Mouse (Mus musculus) intestine, embryonic 14.5 days (tissue): Measurements from ENCODE around the gene Manf. TPM values are rescaled to one million over a fixed set of nuclear protein-coding genes. Genes with fewer than 3 reads are reported as not detected.

Experiments
- ATAC-seq: fragments of 200-750 bp; cut with Nextera tagmentation; replicated peaks from 2 replicates; pipeline ENCODE4 v1.8.0; 2017; ENCODE audit warnings: low read depth, moderate number of reproducible peaks, moderate TSS enrichment, moderate library complexity; ENCODE audit not compliant: low FRiP score, low TSS enrichment
- DNase-seq: peaks from one replicate; pipeline ENCODE4 v3.0.0-alpha.2; 2018; ENCODE audit warnings: low spot score
- H3K27ac ChIP-seq: fragments of 300-500 bp; sonication (generic); 2 replicates; pipeline ENCODE4 v1.5.1; 2014; ENCODE audit warnings: low read depth, mild to moderate bottlenecking, control low read depth
- H3K27me3 ChIP-seq: fragments of 300-500 bp; sonication (generic); replicated peaks from 2 replicates; pipeline ENCODE4 v1.6.1; 2014; ENCODE audit warnings: low read length, control low read depth; ENCODE audit not compliant: control insufficient read depth, insufficient read depth
- H3K36me3 ChIP-seq: fragments of 300-500 bp; sonication (generic); 2 replicates; pipeline ENCODE4 v1.6.1; 2014; ENCODE audit warnings: low read length, control low read depth; ENCODE audit not compliant: control insufficient read depth, insufficient read depth
- H3K4me1 ChIP-seq: fragments of 300-500 bp; sonication (generic); replicated peaks from 2 replicates; pipeline ENCODE4 v1.6.1; 2014; ENCODE audit warnings: low read length, control low read depth, mixed read lengths; ENCODE audit not compliant: control insufficient read depth, insufficient read depth
- H3K4me2 ChIP-seq: fragments of 300-500 bp; sonication (generic); 2 replicates; pipeline ENCODE4 v1.6.1; 2014; ENCODE audit warnings: low read length
- H3K4me3 ChIP-seq: fragments of 300-500 bp; sonication (generic); 2 replicates; pipeline ENCODE4 v1.5.1; 2014; ENCODE audit warnings: low read depth, low read length, control low read depth, mixed read lengths
- H3K9ac ChIP-seq: fragments of 300-500 bp; sonication (generic); 2 replicates; pipeline ENCODE4 v1.6.1; 2014; ENCODE audit warnings: mild to moderate bottlenecking, low read length
- H3K9me3 ChIP-seq: fragments of 300-500 bp; sonication (generic); 2 replicates; pipeline ENCODE4 v1.6.1; 2016; ENCODE audit warnings: low read length, control low read depth; ENCODE audit not compliant: control insufficient read depth
- WGBS: fragments of 180-500 bp; shearing (Covaris S2); extraction: QIAGEN DNeasy Blood & Tissue Kit; methylation state at CpG from one replicate; pipeline ENCODE4 v1.1.7; 2014; 5-methylcytosine and 5-hydroxymethylcytosine counted together
- polyA plus RNA-seq: library from polyadenylated mRNA; unstranded; fragments of >200 nt; fragmentation: Nextera tagmentation; extraction: Ambion mirVana; gene quantifications from 2 replicates; pipeline ENCODE4 v1.2.1, GENCODE M21; 2014

The Manf gene
- polyA plus RNA-seq, 1 experiment from 2014 or later, result 260 TPM

DNA sequence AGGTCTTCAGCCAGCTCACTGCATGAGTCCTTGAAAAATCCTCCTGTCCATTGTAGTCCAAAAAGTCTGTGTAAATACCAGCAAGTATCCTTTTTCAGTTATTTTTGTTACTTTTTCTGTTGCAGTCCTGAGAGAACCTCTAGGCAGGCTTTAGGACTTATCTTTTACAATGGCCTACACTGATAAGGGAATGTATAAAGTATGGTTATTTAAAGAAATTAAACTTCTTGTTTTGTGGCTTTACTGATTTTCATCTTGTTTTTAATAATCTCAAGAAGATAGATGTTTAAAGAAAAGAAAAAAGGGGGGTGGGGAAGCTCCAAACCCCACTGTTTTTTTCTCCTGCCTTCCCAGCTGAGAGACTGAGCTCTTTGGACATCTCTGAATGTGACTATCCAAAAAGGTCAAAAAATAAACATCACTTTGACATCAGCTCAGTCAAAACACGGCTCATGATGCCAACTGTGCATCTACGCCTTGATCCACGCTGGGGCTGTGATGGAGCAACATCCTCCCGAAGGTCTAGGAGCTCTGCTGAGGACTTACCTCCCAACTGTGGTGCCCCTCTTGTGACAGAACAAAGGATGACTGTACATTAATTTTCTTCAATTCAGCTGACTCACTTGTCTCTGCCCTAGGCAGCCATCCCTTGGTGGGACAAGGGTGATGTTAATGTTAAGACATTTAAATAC, 11.5 kb upstream of the Manf start:
- WGBS, result 72% methylated on average over 4 of the region's 4 CpGs

DNA sequence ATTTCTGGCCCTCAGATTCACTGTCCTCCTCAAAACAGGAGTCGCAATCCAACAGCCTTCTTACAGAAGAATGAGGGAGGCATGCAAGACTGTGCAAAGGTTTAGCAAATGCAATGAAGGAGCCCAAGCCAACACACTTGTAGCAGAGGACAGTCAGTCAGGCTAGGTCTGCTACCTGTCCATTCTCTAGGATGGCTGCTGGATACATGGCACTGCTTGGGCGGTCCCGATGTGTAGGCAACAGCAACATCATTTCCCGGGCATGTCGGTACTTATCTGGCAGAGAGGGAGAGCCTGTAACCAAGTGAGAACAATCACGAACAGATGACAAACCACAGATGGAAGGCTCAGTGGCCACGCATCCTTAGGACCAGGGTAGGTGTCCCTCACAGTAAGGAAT, 9.8 kb upstream of the Manf start:
- ATAC-seq, result no peak
- Histone ChIP-seq H3K4me1 (no peaks in the 10 kb centered on the region), H3K27ac (no peak overlapping the region), H3K27me3 (no peaks in the 10 kb centered on the region), H3K9me3 (no peaks in the 10 kb centered on the region), H3K36me3 (no peaks in the 10 kb centered on the region), H3K9ac (no peak overlapping the region), H3K4me3 (no peak overlapping the region), H3K4me2 (no peak overlapping the region)
- 87% methylated on average over 7 of the region's 7 CpGs for WGBS
- DNase-seq, result no peak

More for the DNA sequence above, 11.5 kb upstream of the Manf start:
- H3K27ac ChIP-seq, result no peak overlapping the region
- H3K4me1 ChIP-seq, result no peaks in the 10 kb centered on the region
- ATAC-seq, result no peak
- DNase-seq, result no peak
- H3K9me3 ChIP-seq, result no peaks in the 10 kb centered on the region
- no peak overlapping the region for H3K9ac ChIP-seq
- no peak overlapping the region for H3K4me2 ChIP-seq
- no peaks in the 10 kb centered on the region for H3K36me3 ChIP-seq
- no peaks in the 10 kb centered on the region for H3K27me3 ChIP-seq
- no peak overlapping the region for H3K4me3 ChIP-seq

DNA sequence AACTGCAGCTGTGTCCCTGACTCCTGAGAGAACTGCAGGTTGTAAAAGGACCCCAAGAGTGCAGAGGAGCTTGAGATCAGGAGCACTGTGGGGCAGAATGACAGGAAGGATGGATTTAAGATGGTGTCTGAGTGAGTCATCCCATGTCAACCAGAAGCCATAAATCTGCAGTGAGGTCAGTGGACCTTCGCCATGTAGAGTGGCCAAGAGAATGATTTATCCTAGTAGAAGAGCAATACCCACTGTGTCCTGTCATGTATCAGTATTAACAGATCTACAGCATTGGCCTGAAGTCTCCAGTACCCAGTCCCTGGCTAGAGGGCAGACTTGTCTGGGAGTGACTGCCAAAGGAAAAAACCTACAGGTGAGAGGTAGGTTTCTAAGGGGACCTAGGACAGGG, 7.1 kb upstream of the Manf start:
- DNase-seq, result no peak
- ATAC-seq, result no peak
- H3K27ac ChIP-seq, result no peak overlapping the region
- no peak overlapping the region for H3K4me2 ChIP-seq
- H3K36me3 ChIP-seq, result no peaks in the 10 kb centered on the region
- H3K4me1 ChIP-seq, result no peaks in the 10 kb centered on the region
- H3K9ac ChIP-seq, result no peak overlapping the region
- H3K9me3 ChIP-seq, result no peaks in the 10 kb centered on the region
- no peak overlapping the region for H3K4me3 ChIP-seq
- 64% methylated on average over 1 of the region's 1 CpGs for WGBS
- no peaks in the 10 kb centered on the region for H3K27me3 ChIP-seq

DNA sequence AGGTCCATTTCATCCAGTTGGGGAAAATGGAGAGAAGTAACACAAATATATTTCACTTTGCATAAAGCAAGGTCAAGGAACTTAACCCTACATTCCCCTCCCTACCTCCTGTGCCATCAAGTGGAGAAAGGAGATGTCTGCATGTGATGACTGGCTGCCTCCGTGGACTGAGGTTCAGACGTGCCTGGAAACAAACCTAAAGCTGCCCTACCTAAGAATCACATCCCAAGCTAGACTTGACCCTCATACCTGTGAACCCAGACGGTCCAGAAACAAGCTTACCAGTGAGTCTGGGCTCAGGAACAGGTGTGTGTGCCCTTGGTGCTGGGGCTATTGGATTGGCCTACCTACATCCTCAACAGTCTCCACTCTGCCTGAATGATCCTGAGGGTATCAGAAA, 1.5 kb upstream of the Manf start:
- H3K4me3 ChIP-seq, result no peak overlapping the region
- no peaks in the 10 kb centered on the region for H3K27me3 ChIP-seq
- peaks cover 23% of the 10 kb centered on the region for H3K36me3 ChIP-seq
- no peaks in the 10 kb centered on the region for H3K9me3 ChIP-seq
- 65% methylated on average over 3 of the region's 3 CpGs for WGBS
- no peak for ATAC-seq
- no peak for DNase-seq
- H3K4me2 ChIP-seq, result 0 out of 2 replicates have a peak overlapping the region, but pooled peaks have one; percentile 52
- H3K4me1 ChIP-seq, result peaks cover 14% of the 10 kb centered on the region
- no peak overlapping the region for H3K27ac ChIP-seq
- H3K9ac ChIP-seq, result no peak overlapping the region

DNA sequence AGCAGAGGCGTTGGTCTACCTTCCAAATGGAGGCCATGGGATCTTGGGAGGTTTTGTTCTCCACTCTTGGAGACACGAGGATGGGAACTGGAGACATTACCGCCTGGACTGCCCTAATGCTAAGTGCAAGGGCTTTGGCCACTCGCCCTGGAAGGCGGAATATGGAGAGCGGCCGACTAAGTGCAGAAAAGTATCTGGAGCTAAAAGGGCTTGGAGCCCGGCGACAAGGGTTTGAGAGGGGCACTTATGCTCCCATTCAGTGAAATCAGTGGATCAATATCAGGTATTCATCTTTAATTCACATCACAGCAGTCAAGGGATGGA, 735 bp upstream of the Manf start:
- ATAC-seq, result no peak
- 0% methylated on average over 9 of the region's 9 CpGs for WGBS

DNA sequence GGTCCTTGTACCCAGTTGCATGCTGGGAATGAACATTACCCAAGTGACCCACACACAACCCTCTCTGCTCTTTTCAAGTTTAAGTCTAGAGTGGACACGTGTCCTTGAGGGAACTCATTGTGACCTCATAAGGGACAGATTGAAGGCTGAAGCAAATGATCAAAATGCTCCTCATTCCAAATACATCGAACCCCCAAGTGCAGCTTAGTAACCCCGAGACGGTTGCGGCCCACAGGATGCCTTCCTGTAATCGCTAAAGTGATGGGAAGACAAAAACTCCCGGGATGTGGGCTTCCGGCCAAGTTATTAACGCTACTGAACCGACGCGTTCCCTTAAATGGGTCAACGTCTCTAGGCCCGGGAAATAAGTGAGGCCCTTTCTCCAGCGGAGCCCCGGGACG, 438 bp downstream of the Manf start:
- DNase-seq, result no peak
- peak overlapping the region; percentile 66 for H3K4me2 ChIP-seq
- WGBS, result 0% methylated on average over 17 of the region's 17 CpGs
- H3K9me3 ChIP-seq, result no peaks in the 10 kb centered on the region
- H3K4me3 ChIP-seq, result peak overlapping the region; percentile 72
- H3K27me3 ChIP-seq, result no peaks in the 10 kb centered on the region
- ATAC-seq, result no peak
- H3K4me1 ChIP-seq, result peaks cover 14% of the 10 kb centered on the region
- peak overlapping the region; percentile 81 for H3K27ac ChIP-seq
- peak overlapping the region; percentile 83 for H3K9ac ChIP-seq
- peaks cover 28% of the 10 kb centered on the region for H3K36me3 ChIP-seq

More for the DNA sequence above, 735 bp upstream of the Manf start:
- no peak for DNase-seq
- H3K4me2 ChIP-seq, result peak overlapping the region; percentile 52
- H3K9ac ChIP-seq, result peak overlapping the region; percentile 83
- no peaks in the 10 kb centered on the region for H3K9me3 ChIP-seq
- H3K27ac ChIP-seq, result peak overlapping the region; percentile 96
- H3K4me1 ChIP-seq, result peaks cover 14% of the 10 kb centered on the region
- peak overlapping the region; percentile 72 for H3K4me3 ChIP-seq
- H3K36me3 ChIP-seq, result peaks cover 28% of the 10 kb centered on the region
- H3K27me3 ChIP-seq, result no peaks in the 10 kb centered on the region

DNA sequence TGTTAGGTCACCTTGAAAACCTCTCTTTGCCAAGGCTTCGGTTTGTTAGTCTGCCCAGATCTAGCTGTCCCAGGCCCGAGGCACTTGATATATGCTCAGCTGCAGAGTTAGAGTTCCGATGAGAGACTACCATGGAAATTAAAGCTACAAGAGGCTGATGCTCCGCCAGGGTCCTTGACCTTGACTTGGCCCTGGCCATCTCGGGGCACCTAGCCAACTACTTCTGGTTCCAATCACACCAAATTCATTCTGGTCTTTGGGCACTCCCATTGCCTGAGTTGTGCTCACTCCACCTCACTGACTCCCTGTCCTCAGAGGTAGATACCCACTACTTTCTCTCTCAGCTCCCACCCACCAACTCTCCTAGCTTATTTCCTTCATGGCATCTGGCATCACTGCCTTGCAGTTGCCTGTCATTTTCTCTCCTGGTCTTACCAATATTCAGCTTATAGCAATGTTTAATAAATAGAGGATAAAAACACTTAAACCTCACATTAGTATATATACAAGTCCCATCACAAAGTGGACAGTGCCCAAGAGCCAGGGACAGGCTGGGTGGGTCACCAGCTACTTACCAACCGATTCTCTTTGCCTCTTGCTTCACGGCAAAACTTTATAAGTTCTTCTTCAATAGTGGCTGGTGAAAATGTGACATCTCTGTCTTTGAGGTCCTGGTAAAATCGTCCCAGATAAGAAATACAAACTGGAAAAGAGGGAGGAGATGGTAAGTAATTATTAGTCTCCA, 1.1 kb downstream of the Manf start:
- H3K4me2 ChIP-seq, result peak overlapping the region; percentile 66
- peak overlapping the region; percentile 83 for H3K9ac ChIP-seq
- H3K4me3 ChIP-seq, result peak overlapping the region; percentile 72
- H3K9me3 ChIP-seq, result no peaks in the 10 kb centered on the region
- 69% methylated on average over 8 of the region's 8 CpGs for WGBS
- peaks cover 28% of the 10 kb centered on the region for H3K36me3 ChIP-seq
- no peak for ATAC-seq
- no peaks in the 10 kb centered on the region for H3K27me3 ChIP-seq
- no peak for DNase-seq
- H3K27ac ChIP-seq, result peak overlapping the region; percentile 81; the same call in 1 of the 2 replicates
- peaks cover 15% of the 10 kb centered on the region for H3K4me1 ChIP-seq

DNA sequence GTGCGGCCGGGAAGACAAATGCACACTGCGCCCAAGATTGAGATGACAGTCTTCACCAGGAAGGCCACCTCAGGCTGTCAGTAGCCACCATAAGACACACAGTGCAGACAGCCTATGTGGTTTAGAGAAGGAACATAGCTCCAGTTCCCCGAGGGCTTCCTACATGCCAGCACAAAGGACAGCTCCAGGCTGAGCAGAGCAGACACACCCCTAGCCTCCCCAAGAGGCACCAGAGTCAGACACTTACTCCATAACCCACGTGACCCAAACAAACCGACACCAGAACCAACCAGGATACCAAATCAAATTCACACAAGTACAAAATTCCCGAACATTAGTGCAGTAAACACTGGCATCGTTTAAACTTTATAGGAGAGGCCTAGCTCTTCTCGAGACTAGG, 2.5 kb downstream of the Manf start:
- WGBS, result 81% methylated on average over 9 of the region's 9 CpGs
- H3K4me3 ChIP-seq, result no peak overlapping the region

DNA sequence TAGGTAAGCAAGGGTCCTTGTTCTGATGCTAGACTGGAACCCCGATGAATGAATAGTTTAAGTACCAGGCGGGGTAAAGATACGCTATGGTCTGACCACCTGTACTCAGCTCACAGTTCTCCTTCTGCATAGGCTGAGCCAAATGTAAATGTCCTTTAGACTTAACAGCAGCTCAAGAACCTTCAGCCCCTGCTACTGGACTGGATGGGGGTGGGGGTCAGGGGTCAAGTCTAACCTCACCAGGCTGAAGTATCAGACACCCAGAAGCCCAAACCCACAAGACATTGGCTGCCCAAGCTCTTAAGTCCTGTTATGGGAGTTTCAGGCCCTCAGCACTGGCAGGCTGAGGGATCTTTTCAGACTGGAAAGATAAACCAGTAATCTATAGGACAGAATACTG, 3.4 kb downstream of the Manf start:
- H3K9me3 ChIP-seq, result no peaks in the 10 kb centered on the region
- no peak for ATAC-seq
- no peak overlapping the region for H3K27ac ChIP-seq
- no peak overlapping the region for H3K4me3 ChIP-seq
- no peak for DNase-seq
- no peak overlapping the region for H3K9ac ChIP-seq
- H3K4me1 ChIP-seq, result peaks cover 36% of the 10 kb centered on the region
- no peaks in the 10 kb centered on the region for H3K27me3 ChIP-seq
- whole genome bisulfite sequencing, result 93% methylated on average over 3 of the region's 3 CpGs
- no peak overlapping the region for H3K4me2 ChIP-seq
- peaks cover 42% of the 10 kb centered on the region for H3K36me3 ChIP-seq

More for the DNA sequence above, 2.5 kb downstream of the Manf start:
- H3K9me3 ChIP-seq, result no peaks in the 10 kb centered on the region
- peaks cover 28% of the 10 kb centered on the region for H3K4me1 ChIP-seq
- no peak for DNase-seq
- no peak overlapping the region for H3K9ac ChIP-seq
- H3K4me2 ChIP-seq, result no peak overlapping the region
- ATAC-seq, result no peak
- H3K36me3 ChIP-seq, result peaks cover 37% of the 10 kb centered on the region
- H3K27me3 ChIP-seq, result no peaks in the 10 kb centered on the region
- H3K27ac ChIP-seq, result no peak overlapping the region
